Mouse (Mus musculus) liver, adult 2 months (tissue): ENCODE data around the gene Gm14569.

ENCODE experiments used
- CTCF ChIP-seq: fragments of 200-500 bp; IDR thresholded peaks from 2 replicates; pipeline ENCODE4 v1.5.1; 2011; ENCODE audit warnings: low read depth, low read length, control low read depth
- POLR2A ChIP-seq: fragments of 200-500 bp; IDR thresholded peaks from 2 replicates; pipeline ENCODE4 v1.6.1; 2011; ENCODE audit warnings: low read length, control low read depth; ENCODE audit not compliant: insufficient read depth; ENCODE audit errors: extremely low read depth

DNA sequence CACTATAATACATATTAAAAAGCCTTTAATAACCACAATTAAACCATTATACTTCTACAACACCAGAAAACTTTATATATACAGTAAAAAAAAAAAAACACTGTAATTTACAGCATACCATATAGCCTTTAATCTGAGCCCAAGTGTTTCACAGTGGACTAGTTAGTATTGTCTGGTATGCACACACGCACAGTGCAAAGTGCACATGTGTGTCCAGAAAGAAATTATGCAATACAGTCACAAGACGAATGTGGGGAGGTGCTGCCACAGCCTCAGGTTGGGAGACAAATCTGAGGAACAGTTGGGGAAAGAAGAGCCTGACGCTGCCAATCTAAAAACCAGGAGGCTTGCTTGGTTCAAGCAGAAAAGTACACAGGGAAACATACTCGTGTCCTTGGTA lies 42.1 kb upstream of the Gm14569 start:
- TF ChIP-seq CTCF (no peak), POLR2A (no peak)
